Mouse (Mus musculus) c-Kit-positive CD71-positive TER-119-positive erythroid progenitor cells, embryonic 14.5 days (primary cell): ENCODE measurements around the gene Cenps.
"Not testable (repeated sequence)": the region's sequence is repeated elsewhere in the genome, so short reads cannot be mapped to it uniquely, and the experiment has no call there.

Experiments used
- DNase-seq: peaks from one replicate; pipeline ENCODE4 v3.0.0-alpha.2; 2013; ENCODE audit warnings: low spot score

Gene Cenps

GRCm38 (mm10) chr4:149155711-149156110, 18.3 kb upstream of the Cenps start:
- no peak for DNase-seq

- DNase-seq, result no peak
Observed at GRCm38 (mm10) chr4:149154859-149155258, 17.4 kb upstream of the Cenps start.

- DNase-seq, result no peak
Observed at GRCm38 (mm10) chr4:149150721-149151120, 13.3 kb upstream of the Cenps start.

- no peak for DNase-seq
Observed at GRCm38 (mm10) chr4:149150256-149150655, 12.8 kb upstream of the Cenps start.

DNA sequence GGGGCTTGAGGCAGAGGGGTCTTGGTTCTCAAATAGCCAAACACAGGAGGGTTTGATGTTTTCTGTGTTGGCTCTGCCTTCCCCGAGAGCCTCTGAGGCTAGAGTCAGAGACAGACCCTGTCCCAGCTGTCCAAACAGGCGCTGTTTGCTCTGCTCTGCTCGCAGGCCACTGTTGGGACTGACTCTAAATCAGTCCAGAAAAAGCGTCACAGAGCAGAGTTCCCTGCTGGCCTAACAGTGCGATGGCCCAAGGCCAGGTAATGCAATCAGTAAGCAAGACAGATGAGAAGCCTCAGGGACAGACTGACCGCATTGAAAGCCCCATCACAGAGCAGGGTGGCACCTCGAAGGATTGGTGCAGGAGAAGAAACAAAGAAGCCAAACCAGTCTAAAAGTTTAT, 12.2 kb upstream of the Cenps start:
- no peak for DNase-seq

DNA sequence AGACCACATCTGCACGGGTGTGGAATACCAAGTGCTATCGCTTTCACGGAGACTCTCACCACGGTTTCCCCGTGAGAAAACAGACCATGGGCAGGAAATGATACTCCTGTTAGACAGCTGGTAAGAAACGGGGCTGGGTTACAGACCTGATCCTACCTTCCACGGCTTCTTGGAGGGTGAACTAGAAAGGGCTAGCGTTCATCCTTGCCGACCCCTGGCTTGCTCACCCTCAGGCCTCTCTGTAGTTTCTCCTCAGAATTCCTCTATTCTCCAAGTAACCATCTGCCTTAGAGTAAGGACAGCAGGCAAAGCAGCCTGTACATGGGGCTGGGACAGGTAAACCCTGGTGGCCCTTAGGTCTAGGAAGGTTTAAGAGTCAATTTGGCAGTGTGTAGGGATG, 11.8 kb upstream of the Cenps start:
- DNase-seq, result no peak

- no peak for DNase-seq
Observed at GRCm38 (mm10) chr4:149148084-149148483, 10.7 kb upstream of the Cenps start.

DNA sequence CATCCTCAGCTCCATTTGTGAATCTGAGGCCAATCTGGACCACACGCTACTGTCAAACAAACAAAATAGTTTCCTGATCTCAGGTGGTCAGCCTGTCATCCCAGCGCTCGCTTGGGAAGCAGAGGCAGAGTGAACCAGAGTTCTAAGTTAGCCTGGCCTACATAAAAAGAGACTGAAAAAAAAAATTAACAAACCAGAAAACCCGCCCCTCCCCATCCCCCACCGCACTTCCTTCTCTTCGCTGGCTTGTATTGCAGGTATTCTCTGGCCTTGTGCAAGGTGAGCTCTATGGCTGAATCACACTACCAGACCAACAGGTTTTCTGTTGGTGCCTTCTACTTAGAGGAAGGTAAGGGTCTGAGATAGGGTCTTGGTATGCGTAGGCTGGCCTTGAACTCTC, 10.1 kb upstream of the Cenps start:
- no peak for DNase-seq

- no peak for DNase-seq
Observed at GRCm38 (mm10) chr4:149145151-149145550, 7.7 kb upstream of the Cenps start.

DNA sequence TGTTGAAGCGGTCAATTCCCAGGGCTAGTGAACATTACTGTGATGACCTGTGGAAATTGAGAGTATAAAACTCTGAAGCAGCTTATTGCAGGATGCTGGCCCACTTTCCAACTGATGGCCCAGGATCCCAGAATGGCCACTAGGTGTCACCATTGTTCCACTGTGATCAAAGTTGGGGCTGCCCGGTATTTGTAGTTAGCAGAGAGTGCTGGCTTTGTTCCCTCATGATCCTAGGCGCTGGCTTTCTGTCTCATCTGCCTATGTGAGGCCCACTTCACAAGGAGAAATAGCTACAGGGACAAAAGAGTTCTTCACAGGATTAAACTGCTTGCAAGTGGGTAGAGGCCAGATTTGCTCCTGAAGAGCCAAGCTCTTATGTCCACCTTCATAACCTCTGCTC, 7.0 kb upstream of the Cenps start:
- DNase-seq, result peak; percentile 70

GRCm38 (mm10) chr4:149143594-149143993, 6.2 kb upstream of the Cenps start:
- no peak for DNase-seq

DNA sequence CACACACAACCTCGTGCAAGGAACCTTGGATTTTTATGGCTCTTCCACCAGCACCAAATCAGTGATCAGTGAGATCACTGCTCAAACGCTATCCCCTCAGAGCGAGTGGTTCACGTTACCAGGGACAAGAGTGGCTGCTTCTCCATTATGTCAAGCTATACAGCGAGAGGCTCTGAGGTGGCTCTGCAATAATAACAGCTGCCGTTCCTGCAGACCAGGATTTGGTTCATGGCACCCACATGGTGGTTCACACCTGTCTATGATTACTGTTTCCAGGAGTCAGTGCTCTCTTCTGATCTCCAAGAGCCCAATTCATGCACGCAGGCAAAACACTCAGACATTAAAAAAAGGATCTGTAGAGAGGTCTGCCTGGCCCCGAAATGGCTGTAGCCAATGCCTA, 1.1 kb upstream of the Cenps start:
- no peak for DNase-seq

GRCm38 (mm10) chr4:149136116-149136850, 1.1 kb downstream of the Cenps start:
- no peak for DNase-seq

DNA sequence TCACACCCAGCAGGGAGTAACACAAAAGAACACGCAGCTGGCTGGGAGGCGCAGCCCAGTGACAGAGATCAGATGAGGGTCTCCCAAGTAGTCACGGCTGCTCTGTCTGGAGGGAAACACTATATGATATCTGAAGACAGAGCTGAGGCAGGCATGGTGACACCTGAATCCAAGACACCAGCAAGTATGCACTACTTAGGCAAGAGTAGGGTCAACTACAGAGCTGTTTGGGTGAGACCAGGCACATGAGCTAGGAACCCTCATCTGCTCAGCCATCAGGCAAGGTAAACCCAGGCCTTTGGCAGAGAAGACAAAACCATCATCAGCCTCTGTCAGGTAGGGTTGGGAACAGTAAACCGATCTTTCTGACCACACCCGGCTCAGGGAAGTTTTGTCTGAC, 4.0 kb downstream of the Cenps start:
- DNase-seq, result no peak

GRCm38 (mm10) chr4:149131789-149132565, 5.5 kb downstream of the Cenps start:
- no peak for DNase-seq

GRCm38 (mm10) chr4:149131021-149131752, 6.2 kb downstream of the Cenps start:
- DNase-seq, result no peak

- no peak for DNase-seq
Observed at GRCm38 (mm10) chr4:149128467-149128866, 9.0 kb downstream of the Cenps start.

GRCm38 (mm10) chr4:149126663-149127062, 10.8 kb downstream of the Cenps start, which contains the start of gene Cort:
Gene Cort (minus strand): TSS chr4:149126763.
- no peak for DNase-seq

DNA sequence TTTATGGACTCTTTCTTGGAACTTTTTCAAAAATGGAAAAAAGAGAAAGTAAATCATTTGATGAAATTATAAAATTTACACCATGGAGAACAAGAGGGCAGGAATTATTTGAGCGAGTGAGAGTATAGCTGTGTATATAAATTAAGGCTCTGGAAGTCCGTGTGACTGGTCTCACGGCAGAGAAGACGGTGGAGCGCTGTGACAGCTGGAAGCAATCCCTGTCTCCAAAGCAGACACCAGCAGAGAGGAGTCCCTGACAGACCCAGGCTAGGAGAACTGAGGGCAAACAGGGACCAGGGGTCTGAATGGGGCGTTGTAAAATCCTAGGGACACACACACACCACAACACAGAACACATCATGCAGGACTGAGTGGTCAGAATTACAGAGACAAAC, 11.3 kb downstream of the Cenps start:
- DNase-seq, result no peak

DNA sequence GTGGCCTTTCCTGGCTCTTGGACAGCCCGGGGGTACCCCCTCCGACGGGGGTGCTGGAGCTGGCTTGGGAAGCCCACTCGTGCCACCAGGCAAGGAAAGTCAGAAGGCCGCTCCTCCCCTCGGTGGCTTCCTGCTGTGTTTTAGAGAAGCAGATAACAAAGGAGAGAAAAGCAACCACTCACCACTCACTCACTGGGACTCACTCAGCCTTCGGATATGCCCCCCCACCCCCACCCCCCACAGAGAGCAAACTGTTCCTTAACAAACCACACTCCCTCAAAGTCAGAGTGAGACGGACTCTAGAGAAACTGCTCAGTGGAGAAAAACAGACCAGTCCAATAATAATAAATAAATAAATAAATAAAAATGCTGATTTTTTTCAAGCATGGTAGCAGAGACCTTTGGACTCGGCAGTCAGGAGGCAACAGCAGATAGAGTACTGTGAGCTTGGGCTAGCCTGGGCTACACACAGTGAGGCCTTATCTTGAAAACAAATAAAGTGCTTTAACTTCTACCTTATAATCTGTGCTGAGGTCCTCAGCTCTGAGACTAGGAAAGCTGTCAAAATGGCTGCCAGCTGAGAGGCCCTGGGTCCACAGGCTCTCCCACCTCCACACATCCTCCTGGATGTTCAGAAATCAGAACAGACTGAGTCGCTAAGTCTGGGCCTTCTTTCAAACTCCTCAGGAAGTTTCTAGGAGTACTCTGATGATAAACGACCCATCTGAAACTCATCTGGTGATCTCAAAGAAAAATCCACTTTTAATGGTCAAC, 11.9 kb downstream of the Cenps start:
- no peak for DNase-seq

- no peak for DNase-seq
Observed at GRCm38 (mm10) chr4:149123432-149123831, 14.0 kb downstream of the Cenps start.

DNA sequence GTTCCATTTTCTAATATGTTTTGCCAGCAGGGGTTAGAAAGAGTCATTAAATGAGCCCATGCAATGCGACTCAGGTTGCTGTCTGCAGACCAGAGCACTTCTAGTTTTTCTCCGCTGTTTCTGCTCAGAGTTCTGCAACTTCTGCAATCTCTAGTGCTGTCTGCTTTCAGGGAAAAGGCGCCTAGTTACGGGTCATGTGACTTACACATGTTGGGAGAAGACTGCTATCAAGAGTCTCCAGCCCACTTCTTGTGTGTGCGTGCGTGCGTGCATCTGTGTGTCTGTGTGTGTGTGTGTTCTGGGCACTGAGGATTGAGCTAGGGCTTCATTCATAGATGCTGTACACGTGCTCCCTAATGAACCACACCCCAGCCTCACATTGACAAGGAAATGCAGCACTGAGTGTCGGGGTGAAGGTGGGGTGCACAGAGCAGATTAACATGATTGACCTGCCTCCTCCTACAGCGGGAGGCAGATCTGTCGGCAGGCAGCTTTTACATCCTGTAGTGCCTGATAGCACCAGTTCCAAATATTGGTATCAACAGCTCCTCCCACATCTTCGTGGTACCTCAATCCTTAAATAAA, 17.4 kb downstream of the Cenps start:
- DNase-seq, result not testable (repeated sequence)
